Mouse (Mus musculus) brain, embryonic 14.5 days (tissue): Measurements from ENCODE around the gene Bank1. TPM values are rescaled to one million over a fixed set of nuclear protein-coding genes. Genes with fewer than 3 reads are reported as not detected.

Source experiments
- DNase-seq: peaks from one replicate; pipeline ENCODE4 v3.0.0-alpha.2; 2011; ENCODE audit warnings: low read depth
- CTCF ChIP-seq: fragments of 200-500 bp; IDR thresholded peaks from 2 replicates; pipeline ENCODE4 v1.5.1; 2012; ENCODE audit warnings: inconsistent platforms, mild to moderate bottlenecking, moderate library complexity, borderline replicate concordance; ENCODE audit not compliant: insufficient read depth, insufficient read length; ENCODE audit errors: extremely low read depth
- POLR2A ChIP-seq: fragments of 200-500 bp; IDR thresholded peaks from 2 replicates; pipeline ENCODE4 v1.6.1; 2012; ENCODE audit warnings: mild to moderate bottlenecking, inconsistent platforms, borderline replicate concordance; ENCODE audit not compliant: poor library complexity, insufficient read depth, insufficient read length, severe bottlenecking; ENCODE audit errors: extremely low read depth
- polyA plus RNA-seq: library from polyadenylated mRNA; depleted of rRNA; stranded (reverse); fragments of >200 nt; gene quantifications from 2 replicates; pipeline ENCODE4 v1.2.3, GENCODE M21; 2012

Gene Bank1
- polyA plus RNA-seq, 1 experiment, result 0.16 TPM

DNA sequence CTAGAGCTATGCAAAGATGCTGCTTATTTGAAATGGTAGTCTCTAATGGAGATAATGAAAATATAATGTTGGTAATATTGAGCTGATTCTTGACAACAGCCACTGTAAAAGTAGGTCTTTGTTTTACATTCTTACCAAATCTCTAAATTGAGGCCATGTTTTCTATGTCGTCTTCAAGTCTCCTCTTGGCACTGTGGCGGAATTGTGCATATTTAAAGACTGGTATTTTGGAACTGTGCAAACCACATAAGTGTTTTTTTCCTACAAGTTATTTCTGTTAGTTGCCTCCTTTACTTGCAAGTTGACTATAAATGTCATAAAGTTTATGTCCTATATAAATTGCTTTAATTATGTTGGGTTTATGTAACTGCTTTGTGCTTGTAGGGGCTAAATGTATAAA lies 280.5 kb downstream of the Bank1 start:
- TF ChIP-seq POLR2A, result no peak
- no peak for TF ChIP-seq CTCF
- DNase-seq, result no peak

DNA sequence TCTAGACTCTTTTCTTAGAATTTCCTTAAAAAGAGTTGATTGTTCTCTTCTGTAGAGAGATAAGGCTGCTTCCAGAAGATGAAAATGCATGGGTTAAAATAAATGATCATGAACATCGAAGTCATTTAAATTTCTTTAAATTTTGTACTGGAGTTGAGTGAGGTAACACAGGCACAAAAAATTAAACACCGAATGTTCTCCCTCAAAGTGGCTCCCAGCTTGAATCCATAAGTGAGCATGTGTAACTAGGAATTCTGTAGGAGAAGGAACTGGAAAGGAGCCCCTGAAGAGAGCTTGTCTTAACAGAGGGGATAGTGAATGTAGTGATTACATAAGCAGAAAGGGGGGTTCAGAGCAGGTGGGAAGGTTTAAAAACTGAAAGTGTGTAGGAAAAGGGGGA lies 285.8 kb downstream of the Bank1 start:
- DNase-seq, result no peak
- TF ChIP-seq POLR2A, result no peak
- TF ChIP-seq CTCF, result no peak

DNA sequence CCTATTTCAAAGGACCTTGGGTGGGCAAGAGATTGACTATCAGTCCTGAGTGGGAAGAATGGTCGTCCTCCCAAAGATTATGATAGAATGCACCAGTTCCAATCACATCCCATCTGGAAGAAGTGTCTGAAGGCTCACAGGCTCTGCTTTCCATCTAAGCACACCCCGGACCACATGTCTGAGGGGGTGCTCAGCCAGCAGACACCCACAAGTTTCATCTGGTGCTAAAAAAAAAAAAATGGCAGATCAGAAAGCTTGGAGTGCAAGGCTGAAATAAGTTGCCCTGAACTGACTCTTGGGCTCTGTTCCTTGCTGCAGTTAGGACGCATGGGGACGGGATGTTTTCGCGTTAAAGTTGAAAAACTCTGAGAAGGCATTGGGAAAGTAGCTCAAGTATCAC lies 286.4 kb downstream of the Bank1 start:
- TF ChIP-seq CTCF (no peak), POLR2A (no peak)
- no peak for DNase-seq

DNA sequence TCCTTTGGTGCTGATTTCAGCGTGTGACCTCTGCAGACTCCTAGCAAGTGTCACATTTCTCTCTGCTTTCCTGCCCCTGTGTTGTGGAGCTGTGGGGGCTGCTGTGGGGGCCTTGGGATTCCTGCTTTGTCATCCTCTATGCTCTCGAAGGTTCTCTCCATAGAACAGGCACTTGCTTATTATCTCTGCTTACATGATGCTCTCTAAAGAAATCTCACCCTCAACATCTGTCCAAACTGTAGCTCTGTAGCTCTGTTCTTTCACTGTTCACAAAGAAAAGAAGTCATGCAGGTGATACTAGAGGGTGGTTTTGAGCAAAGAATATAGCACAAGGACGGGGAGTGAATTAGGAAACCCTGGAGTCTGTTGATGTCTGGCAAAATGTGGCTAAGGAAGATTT lies 288.6 kb downstream of the Bank1 start:
- TF ChIP-seq POLR2A (no peak), CTCF (no peak)
- DNase-seq, result no peak

DNA sequence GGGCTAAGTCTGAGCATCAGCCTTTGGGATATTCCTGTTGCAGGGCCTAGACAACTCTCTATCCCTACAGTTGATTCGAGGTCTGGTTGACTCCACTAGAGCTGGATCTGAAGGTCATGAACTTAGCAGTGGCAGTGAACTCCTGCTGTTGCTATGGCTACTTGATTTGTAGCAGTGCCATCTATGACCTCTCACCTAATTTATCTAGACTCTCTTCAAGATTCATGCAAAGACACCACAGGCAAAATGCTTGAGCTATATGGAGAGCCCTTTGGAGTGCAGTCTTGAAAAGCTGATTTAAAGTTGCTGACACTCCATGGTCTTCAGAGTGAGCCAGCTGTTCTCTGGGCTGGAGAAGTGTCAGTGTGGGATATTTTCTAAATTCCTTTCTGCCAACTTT lies 290.1 kb downstream of the Bank1 start:
- no peak for TF ChIP-seq POLR2A
- TF ChIP-seq CTCF, result no peak
- DNase-seq, result no peak

DNA sequence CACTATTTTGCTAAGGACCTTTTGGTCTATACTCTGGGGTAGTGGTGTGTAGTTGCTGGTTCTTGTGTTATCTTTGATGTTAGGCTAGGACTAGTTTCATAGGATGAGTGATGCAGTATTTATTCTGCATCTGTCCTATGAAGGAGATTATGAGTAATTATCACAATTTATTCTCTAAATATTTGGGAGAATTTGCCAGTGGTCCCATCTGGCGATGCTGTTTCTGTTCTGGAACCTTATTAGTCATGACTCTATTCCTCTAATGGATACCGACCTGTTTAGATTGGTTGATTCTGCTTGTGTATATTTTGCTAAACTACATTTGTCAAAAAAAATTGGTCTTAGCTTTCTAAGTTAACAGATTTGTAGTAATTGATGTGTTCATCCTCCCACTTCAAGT lies 301.0 kb downstream of the Bank1 start:
- no peak for DNase-seq
- TF ChIP-seq POLR2A (no peak), CTCF (no peak)

DNA sequence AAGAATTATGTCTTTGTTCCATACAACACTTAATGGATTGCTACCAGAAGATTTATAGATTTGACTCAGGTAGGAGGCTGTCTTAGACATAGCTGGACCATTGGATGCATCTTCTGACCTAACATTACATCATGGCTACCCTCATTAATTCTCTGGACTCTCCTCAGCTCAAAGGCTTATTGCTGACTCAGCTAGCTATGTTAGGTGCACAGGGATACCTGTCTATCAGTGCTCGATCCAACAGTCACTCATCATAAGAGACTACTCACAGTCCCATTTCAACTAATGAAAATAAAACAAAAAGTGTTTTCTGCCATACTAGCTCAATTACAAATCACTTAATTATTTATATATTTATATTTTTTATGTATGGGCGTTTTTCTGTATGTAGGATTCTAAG lies 308.3 kb downstream of the Bank1 start:
- DNase-seq, result no peak
- TF ChIP-seq CTCF (no peak), POLR2A (no peak)

DNA sequence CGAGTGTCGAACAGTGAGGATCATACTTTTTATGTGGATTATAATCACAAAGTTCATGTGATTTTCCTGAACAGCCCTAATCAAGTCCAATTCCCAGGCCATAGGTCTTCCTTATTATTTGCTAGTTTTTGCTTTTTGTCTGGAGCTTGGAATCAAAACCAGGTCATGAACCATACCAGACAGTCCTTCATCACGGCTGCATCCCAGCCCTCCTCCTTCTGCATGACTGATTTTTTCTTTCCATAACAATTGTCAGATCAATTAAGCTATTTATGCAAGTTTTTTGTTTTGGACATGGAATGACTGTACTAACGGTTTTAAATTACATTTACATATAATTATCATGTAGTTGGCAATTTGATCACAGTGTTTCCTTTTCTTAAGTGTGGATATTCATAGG lies 315.2 kb downstream of the Bank1 start:
- TF ChIP-seq POLR2A, result no peak
- no peak for TF ChIP-seq CTCF
- no peak for DNase-seq

DNA sequence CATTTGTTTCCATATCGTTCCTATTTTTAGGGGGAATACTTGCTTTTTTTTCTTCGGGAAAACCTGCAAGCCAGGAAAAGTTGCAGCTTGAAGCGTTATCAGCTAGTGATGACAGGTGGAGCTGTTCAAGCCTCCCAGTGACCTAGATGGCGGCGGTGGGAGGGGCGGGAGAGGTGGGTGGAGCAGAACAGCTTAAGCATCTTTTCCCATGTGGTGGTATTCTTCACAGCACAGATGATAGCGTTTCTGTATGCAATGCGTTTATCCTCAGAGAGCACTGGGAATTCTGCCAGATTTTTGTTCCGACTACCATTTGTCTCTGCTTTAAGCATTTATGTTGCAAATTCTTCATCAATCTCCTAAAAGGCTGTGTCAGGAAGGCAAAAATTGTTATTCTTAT lies 318.0 kb downstream of the Bank1 start:
- peak; percentile 93 for DNase-seq
- peak; percentile 7; the same call in 1 of the 2 replicates for TF ChIP-seq CTCF
- TF ChIP-seq POLR2A, result no peak

DNA sequence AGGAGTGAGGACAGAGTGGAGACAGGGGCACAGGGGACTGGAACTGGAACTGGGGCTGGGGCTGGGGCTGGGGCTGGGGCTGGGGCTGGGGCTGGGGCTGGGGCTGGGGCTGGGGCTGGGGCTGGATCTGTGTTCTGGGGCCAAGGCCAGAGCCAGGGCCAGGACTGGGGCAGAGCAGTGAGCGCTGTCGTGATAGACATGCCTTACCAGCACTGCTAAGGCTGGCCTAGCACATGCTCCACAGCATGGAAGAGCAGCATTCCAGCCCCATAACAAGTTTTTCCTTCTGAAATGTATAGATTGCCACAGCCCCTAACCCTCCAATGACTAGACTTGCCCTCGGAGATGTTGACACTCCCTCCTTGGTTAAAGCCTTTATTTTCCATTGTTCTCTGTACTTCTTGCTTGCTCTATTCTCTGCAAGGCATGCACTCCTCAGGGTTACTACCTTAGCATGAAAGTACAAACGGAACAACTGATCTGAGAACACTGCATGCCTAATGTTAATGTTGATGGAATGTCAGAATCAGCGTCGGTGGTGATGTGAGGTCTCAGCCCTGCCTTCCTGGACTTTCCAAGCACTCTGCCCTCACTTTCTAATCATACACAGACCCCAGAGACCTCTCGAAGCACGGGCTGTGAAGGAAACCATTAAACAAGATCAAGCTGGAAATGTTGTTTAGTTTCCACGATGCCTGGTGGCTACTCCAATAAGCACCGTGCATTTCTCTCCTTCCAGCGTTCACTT lies 318.6 kb downstream of the Bank1 start:
- TF ChIP-seq CTCF, result no peak
- no peak for TF ChIP-seq POLR2A
- DNase-seq, result no peak
